22 mouse cellular contexts compared by ENCODE assay signal in the genomic region with DNA sequence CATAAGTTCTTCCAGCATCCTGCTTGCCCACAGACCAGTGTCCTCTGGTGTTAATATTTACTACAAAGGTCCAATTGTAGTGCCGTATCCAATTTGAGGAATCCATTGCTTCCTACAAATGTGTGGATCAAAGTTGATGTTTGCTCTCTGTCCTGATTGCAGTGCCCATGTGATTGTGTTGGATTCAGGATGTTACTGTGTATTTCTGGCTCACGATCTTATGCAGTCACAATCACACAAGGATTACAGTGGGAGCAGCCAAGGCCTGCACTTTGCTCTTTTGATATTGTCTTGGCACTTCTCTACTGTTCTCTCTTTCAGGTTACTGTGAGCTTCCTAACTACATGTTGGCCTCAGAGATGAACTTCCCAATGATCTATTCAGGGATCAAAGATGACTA. TPM values are rescaled to one million over a fixed set of nuclear protein-coding genes. Genes with fewer than 3 reads are reported as not detected.
DNase-seq lines count a peak whose midpoint lies in the region; ATAC-seq and TF ChIP-seq lines count a peak whose summit lies in the region.
"Had no signal": no experiment of that assay in that cellular context is flagged by ENCODE, and none has a peak within 500 bp of the region (broad histone marks: within the 10 kb centered on the region; RNA-seq: fewer than 3 reads in every experiment).

No protein-coding gene starts in this region.

- no peak overlapping the region for H3K9ac ChIP-seq in liver, adult 2 months (ENCODE audit: low read depth, low read length)
- H3K9ac ChIP-seq in liver, embryonic 11.5 days (ENCODE audit: low read depth, low read length) = no peak overlapping the region

- no peak for TF ChIP-seq CTCF in liver, adult 2 months (IDR thresholded peaks at IDR 0.05; ENCODE audit: low read depth, low read length)

- 12% methylated on average over 2 of the region's 2 CpGs for WGBS in liver, adult 2 months
- 88% methylated on average over 2 of the region's 2 CpGs for WGBS in liver, embryonic 11.5 days

- peak overlapping the region; percentile 29 for H3K27ac ChIP-seq in liver, adult 2 months (replicated peaks; ENCODE audit: insufficient read depth, low read depth, low read length)
- H3K27ac ChIP-seq in liver, embryonic 11.5 days (ENCODE audit: low read depth, low read length) = no peak overlapping the region

- no peak for ATAC-seq in liver, embryonic 11.5 days (replicated peaks; ENCODE audit: low FRiP score)
- ATAC-seq: activated CD4-positive, CD25-positive, alpha-beta regulatory T cell, adult 4 months; CD4-positive, CD25-positive, alpha-beta regulatory T cell, adult 4 months; Patski had no signal

- no peak overlapping the region for H3K4me2 ChIP-seq in liver, embryonic 11.5 days

- no peak for TF ChIP-seq POLR2A in liver, adult 2 months (IDR thresholded peaks at IDR 0.05; ENCODE audit: extremely low read depth, insufficient read depth, low read length)

- no peaks in the 10 kb centered on the region for H3K79me2 ChIP-seq in liver, adult 2 months (ENCODE audit: control insufficient read depth, insufficient read depth, low read length)

- H3K36me3 ChIP-seq in liver, adult 2 months (ENCODE audit: control insufficient read depth, insufficient read depth, low read length) = no peaks in the 10 kb centered on the region
- no peaks in the 10 kb centered on the region for H3K36me3 ChIP-seq in liver, embryonic 11.5 days (ENCODE audit: control insufficient read depth, insufficient read depth, low read length)
- H3K36me3 ChIP-seq: G1E had no signal

- H3K9me3 ChIP-seq in liver, embryonic 11.5 days (ENCODE audit: control insufficient read depth, low read length) = no peaks in the 10 kb centered on the region
- H3K9me3 ChIP-seq: G1E had no signal

- H3K27me3 ChIP-seq in liver, adult 2 months (ENCODE audit: control insufficient read depth, insufficient read depth, low read length) = no peaks in the 10 kb centered on the region
- no peaks in the 10 kb centered on the region for H3K27me3 ChIP-seq in liver, embryonic 11.5 days (replicated peaks; ENCODE audit: control insufficient read depth, insufficient read depth, low read length)
- H3K27me3 ChIP-seq: CH12.LX had no signal

- peak; percentile 100 for DNase-seq in liver, adult 2 months (ENCODE audit: extremely low read depth, low read depth, low spot score)
- DNase-seq in liver, embryonic 11.5 days (ENCODE audit: low spot score) = no peak
- DNase-seq: adrenal gland, adult 2 months; adrenal gland, adult 8-10 months; adrenal gland, postnatal 10 days; adrenal gland, postnatal 14 days; adrenal gland, postnatal 25 days; adrenal gland, postnatal 36 days; B cell, adult 2 months; cerebellum, adult 11 months; cerebellum, adult 11-12 months; cerebellum, adult 18-20 months; cerebellum, adult 2 months had no signal

- peaks cover 25% of the 10 kb centered on the region for H3K4me1 ChIP-seq in liver, adult 2 months (ENCODE audit: control insufficient read depth, insufficient read depth, low read length)
- H3K4me1 ChIP-seq in liver, embryonic 11.5 days (replicated peaks; ENCODE audit: control insufficient read depth, insufficient read depth, low read length) = no peaks in the 10 kb centered on the region

- H3K4me3 ChIP-seq in liver, adult 2 months (ENCODE audit: insufficient read depth, low read depth, low read length) = no peak overlapping the region
- H3K4me3 ChIP-seq in liver, embryonic 11.5 days (ENCODE audit: low read depth, low read length) = no peak overlapping the region

RNA-seq across cellular contexts. Expression of gene Themis, which starts 20.3 kb away (rescaled TPM):
- 0.27 and 0.46 TPM in 2 replicates for total RNA-seq in liver, adult 2 months (2014; rRNA removed)
- polyA plus RNA-seq in liver, adult 2 months (2012; rRNA removed) = 0.02 TPM in 1 of 2 replicates, not detected in the other
- 0.08 TPM in 1 of 2 replicates, not detected in the other for polyA plus RNA-seq in liver, embryonic 11.5 days (2014; fragmentation: Nextera tagmentation; extraction: Ambion mirVana)
- total RNA-seq: adrenal gland, adult 2 months; adrenal gland, postnatal 25 days; adrenal gland, postnatal 36 days; adrenal gland, postnatal 4 days; CH12.LX; MEL had no signal
- polyA plus RNA-seq: adrenal gland, adult 2 months; brain, embryonic 14.5 days; C2C12; cerebellum, adult 2 months; G1E; Patski had no signal
